Mouse (Mus musculus) lung, adult 2 months (tissue): ENCODE measurements around the gene Maob.

Experiments
- CTCF ChIP-seq: fragments of 200-500 bp; IDR thresholded peaks from 2 replicates; pipeline ENCODE4 v1.5.1; 2011; ENCODE audit warnings: mild to moderate bottlenecking, low read length, control low read depth; ENCODE audit not compliant: insufficient read depth
- POLR2A ChIP-seq: fragments of 200-500 bp; IDR thresholded peaks from 2 replicates; pipeline ENCODE4 v1.6.1; 2011; ENCODE audit warnings: low read depth, mild to moderate bottlenecking, control low read depth, low read length, borderline replicate concordance; ENCODE audit errors: extremely low read depth

GRCm38 (mm10) chrX:16748932-16749331, 68.2 kb downstream of the Maob start:
- TF ChIP-seq POLR2A: no peak
- no peak for TF ChIP-seq CTCF
